Mouse (Mus musculus): ENCODE results near the gene Gucd1. TPM values are rescaled to one million over a fixed set of nuclear protein-coding genes. Genes with fewer than 3 reads are reported as not detected.
A peak's percentile ranks its signal among the peaks of the same experiment; 100 is the strongest.

The Gucd1 gene
- polyA plus RNA-seq, 1 experiment from 2014 or later: 31.4 TPM

- no peak overlapping the region for H3K4me2 ChIP-seq (ENCODE audit: low read depth, low read length)
Measured at GRCm38 (mm10) chr10:75444111-75444826, 73.5 kb downstream of the Gucd1 start.

GRCm38 (mm10) chr10:75443017-75443416 lies 74.8 kb downstream of the Gucd1 start:
- no peak overlapping the region for H3K4me3 ChIP-seq (ENCODE audit: low read depth, low read length)
- no peaks in the 10 kb centered on the region for H3K36me3 ChIP-seq (replicated peaks; ENCODE audit: control insufficient read depth, insufficient read depth, low read depth, low read length)
- no peak overlapping the region for H3K4me2 ChIP-seq (ENCODE audit: low read depth, low read length)
- H3K27me3 ChIP-seq (ENCODE audit: control insufficient read depth, insufficient read depth, low read length): no peaks in the 10 kb centered on the region
- ATAC-seq (replicated peaks; ENCODE audit: insufficient number of reproducible peaks, low FRiP score, low TSS enrichment, low read depth) (no peak), DNase-seq (ENCODE audit: low spot score) (no peak)
- H3K4me1 ChIP-seq (ENCODE audit: control insufficient read depth, insufficient read depth, low read length): peaks cover 4% of the 10 kb centered on the region; the same call in 1 of the 2 replicates
- H3K9me3 ChIP-seq (replicated peaks; ENCODE audit: control insufficient read depth, low read length): no peaks in the 10 kb centered on the region
- no peak overlapping the region for H3K9ac ChIP-seq (replicated peaks; ENCODE audit: low read length)
- WGBS: 80% methylated on average over 4 of the region's 4 CpGs
- H3K27ac ChIP-seq (replicated peaks; ENCODE audit: low read depth, low read length): no peak overlapping the region

More at GRCm38 (mm10) chr10:75444111-75444826, 73.5 kb downstream of the Gucd1 start:
- peak; percentile 88 for ATAC-seq (replicated peaks; ENCODE audit: insufficient number of reproducible peaks, low FRiP score, low TSS enrichment, low read depth)
- peak; percentile 74 for DNase-seq (ENCODE audit: low spot score)
- Histone ChIP-seq H3K27me3 (ENCODE audit: control insufficient read depth, insufficient read depth, low read length) (no peaks in the 10 kb centered on the region), H3K27ac (replicated peaks; ENCODE audit: low read depth, low read length) (no peak overlapping the region), H3K9ac (replicated peaks; ENCODE audit: low read length) (no peak overlapping the region), H3K9me3 (replicated peaks; ENCODE audit: control insufficient read depth, low read length) (no peaks in the 10 kb centered on the region), H3K4me3 (ENCODE audit: low read depth, low read length) (no peak overlapping the region), H3K4me1 (ENCODE audit: control insufficient read depth, insufficient read depth, low read length) (peaks cover 4% of the 10 kb centered on the region; the same call in 1 of the 2 replicates), H3K36me3 (replicated peaks; ENCODE audit: control insufficient read depth, insufficient read depth, low read depth, low read length) (no peaks in the 10 kb centered on the region)
- whole genome bisulfite sequencing: 64% methylated on average over 19 of the region's 19 CpGs

DNA sequence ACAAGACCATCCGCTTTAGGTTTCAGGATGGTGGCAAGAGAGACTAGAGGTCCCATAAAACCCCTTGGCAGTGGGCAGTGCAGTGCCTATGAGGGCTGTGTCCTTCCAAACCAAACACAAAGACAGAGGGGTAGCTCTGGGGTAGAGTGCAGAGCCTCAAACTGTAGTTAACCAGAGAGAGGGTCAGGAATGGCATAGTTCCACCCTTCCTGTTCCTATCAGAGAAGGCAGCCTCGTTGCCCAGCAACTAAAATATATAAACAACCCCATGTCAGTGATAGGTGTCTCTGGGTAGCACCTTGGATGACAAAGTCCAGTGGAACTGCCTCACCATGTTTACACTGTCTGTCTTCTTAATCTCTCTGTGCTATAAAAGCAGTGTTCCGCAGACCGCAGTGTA lies 76.0 kb downstream of the Gucd1 start:
- Histone ChIP-seq H3K4me1 (ENCODE audit: control insufficient read depth, insufficient read depth, low read length) (peaks cover 4% of the 10 kb centered on the region; the same call in 1 of the 2 replicates), H3K27me3 (ENCODE audit: control insufficient read depth, insufficient read depth, low read length) (no peaks in the 10 kb centered on the region), H3K4me2 (ENCODE audit: low read depth, low read length) (no peak overlapping the region), H3K9ac (replicated peaks; ENCODE audit: low read length) (no peak overlapping the region), H3K4me3 (ENCODE audit: low read depth, low read length) (no peak overlapping the region), H3K27ac (replicated peaks; ENCODE audit: low read depth, low read length) (no peak overlapping the region), H3K9me3 (replicated peaks; ENCODE audit: control insufficient read depth, low read length) (no peaks in the 10 kb centered on the region), H3K36me3 (replicated peaks; ENCODE audit: control insufficient read depth, insufficient read depth, low read depth, low read length) (no peaks in the 10 kb centered on the region)
- WGBS: 83% methylated on average over 4 of the region's 4 CpGs
- ATAC-seq (replicated peaks; ENCODE audit: insufficient number of reproducible peaks, low FRiP score, low TSS enrichment, low read depth) (no peak), DNase-seq (ENCODE audit: low spot score) (no peak)

GRCm38 (mm10) chr10:75440756-75441155 lies 77.0 kb downstream of the Gucd1 start:
- WGBS: 83% methylated on average over 3 of the region's 3 CpGs
- Histone ChIP-seq H3K27me3 (ENCODE audit: control insufficient read depth, insufficient read depth, low read length) (no peaks in the 10 kb centered on the region), H3K4me2 (ENCODE audit: low read depth, low read length) (no peak overlapping the region), H3K9ac (replicated peaks; ENCODE audit: low read length) (no peak overlapping the region), H3K9me3 (replicated peaks; ENCODE audit: control insufficient read depth, low read length) (no peaks in the 10 kb centered on the region), H3K4me1 (ENCODE audit: control insufficient read depth, insufficient read depth, low read length) (peaks cover 4% of the 10 kb centered on the region; the same call in 1 of the 2 replicates), H3K36me3 (replicated peaks; ENCODE audit: control insufficient read depth, insufficient read depth, low read depth, low read length) (no peaks in the 10 kb centered on the region), H3K27ac (replicated peaks; ENCODE audit: low read depth, low read length) (no peak overlapping the region), H3K4me3 (ENCODE audit: low read depth, low read length) (no peak overlapping the region)
- ATAC-seq (replicated peaks; ENCODE audit: insufficient number of reproducible peaks, low FRiP score, low TSS enrichment, low read depth): no peak
- no peak for DNase-seq (ENCODE audit: low spot score)

GRCm38 (mm10) chr10:75439211-75439811 lies 78.5 kb downstream of the Gucd1 start:
- H3K27ac ChIP-seq (replicated peaks; ENCODE audit: low read depth, low read length): no peak overlapping the region
- ATAC-seq (replicated peaks; ENCODE audit: insufficient number of reproducible peaks, low FRiP score, low TSS enrichment, low read depth): 0 out of 2 replicates have a peak, but pooled peaks have one; percentile 45

GRCm38 (mm10) chr10:75438132-75438810 lies 79.5 kb downstream of the Gucd1 start:
- no peak overlapping the region for H3K4me3 ChIP-seq (ENCODE audit: low read depth, low read length)
- H3K27me3 ChIP-seq (ENCODE audit: control insufficient read depth, insufficient read depth, low read length): no peaks in the 10 kb centered on the region
- DNase-seq (ENCODE audit: low spot score) (no peak), ATAC-seq (replicated peaks; ENCODE audit: insufficient number of reproducible peaks, low FRiP score, low TSS enrichment, low read depth) (no peak)
- 81% methylated on average over 13 of the region's 13 CpGs for WGBS
- H3K4me1 ChIP-seq (ENCODE audit: control insufficient read depth, insufficient read depth, low read length): no peaks in the 10 kb centered on the region
- H3K9ac ChIP-seq (replicated peaks; ENCODE audit: low read length): no peak overlapping the region
- no peak overlapping the region for H3K27ac ChIP-seq (replicated peaks; ENCODE audit: low read depth, low read length)
- H3K4me2 ChIP-seq (ENCODE audit: low read depth, low read length): no peak overlapping the region
- no peaks in the 10 kb centered on the region for H3K36me3 ChIP-seq (replicated peaks; ENCODE audit: control insufficient read depth, insufficient read depth, low read depth, low read length)
- no peaks in the 10 kb centered on the region for H3K9me3 ChIP-seq (replicated peaks; ENCODE audit: control insufficient read depth, low read length)

More at GRCm38 (mm10) chr10:75439211-75439811, 78.5 kb downstream of the Gucd1 start:
- peak; percentile 55 for DNase-seq (ENCODE audit: low spot score)
- Histone ChIP-seq H3K27me3 (ENCODE audit: control insufficient read depth, insufficient read depth, low read length) (no peaks in the 10 kb centered on the region), H3K4me3 (ENCODE audit: low read depth, low read length) (no peak overlapping the region), H3K9ac (replicated peaks; ENCODE audit: low read length) (no peak overlapping the region), H3K4me2 (ENCODE audit: low read depth, low read length) (no peak overlapping the region), H3K36me3 (replicated peaks; ENCODE audit: control insufficient read depth, insufficient read depth, low read depth, low read length) (no peaks in the 10 kb centered on the region), H3K9me3 (replicated peaks; ENCODE audit: control insufficient read depth, low read length) (no peaks in the 10 kb centered on the region), H3K4me1 (ENCODE audit: control insufficient read depth, insufficient read depth, low read length) (no peaks in the 10 kb centered on the region)
- WGBS: 47% methylated on average over 7 of the region's 7 CpGs

DNA sequence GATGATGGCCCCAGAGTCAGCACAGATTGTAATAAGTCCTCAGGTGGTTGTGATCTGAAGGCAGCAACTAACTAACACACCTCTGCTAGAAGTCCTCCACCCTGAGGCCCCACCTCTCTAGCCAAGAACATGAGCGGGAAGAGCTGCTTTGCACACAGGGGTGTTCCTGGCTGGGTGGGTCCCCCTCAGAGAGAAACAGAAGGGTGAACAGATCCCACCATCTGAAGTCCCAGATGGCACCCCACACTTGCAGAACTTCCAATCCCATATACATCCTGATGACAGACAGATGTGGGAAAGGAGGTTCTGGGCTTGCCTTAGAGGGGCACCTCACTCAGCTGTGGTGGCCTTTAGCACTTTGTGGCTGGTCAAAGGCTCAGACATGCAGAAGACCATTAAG lies 80.5 kb downstream of the Gucd1 start:
- WGBS: 94% methylated on average over 1 of the region's 1 CpGs

More for the DNA sequence above, 80.5 kb downstream of the Gucd1 start:
- Histone ChIP-seq H3K27ac (replicated peaks; ENCODE audit: low read depth, low read length) (no peak overlapping the region), H3K4me1 (ENCODE audit: control insufficient read depth, insufficient read depth, low read length) (no peaks in the 10 kb centered on the region), H3K36me3 (replicated peaks; ENCODE audit: control insufficient read depth, insufficient read depth, low read depth, low read length) (no peaks in the 10 kb centered on the region), H3K27me3 (ENCODE audit: control insufficient read depth, insufficient read depth, low read length) (no peaks in the 10 kb centered on the region), H3K9ac (replicated peaks; ENCODE audit: low read length) (no peak overlapping the region), H3K9me3 (replicated peaks; ENCODE audit: control insufficient read depth, low read length) (no peaks in the 10 kb centered on the region), H3K4me2 (ENCODE audit: low read depth, low read length) (no peak overlapping the region), H3K4me3 (ENCODE audit: low read depth, low read length) (no peak overlapping the region)
- no peak for ATAC-seq (replicated peaks; ENCODE audit: insufficient number of reproducible peaks, low FRiP score, low TSS enrichment, low read depth)
- no peak for DNase-seq (ENCODE audit: low spot score)
